Mouse (Mus musculus): ENCODE data around the gene Gm5141. TPM values are rescaled to one million over a fixed set of nuclear protein-coding genes. Genes with fewer than 3 reads are reported as not detected.
"Not testable (repeated sequence)": the region's sequence is repeated elsewhere in the genome, so short reads cannot be mapped to it uniquely, and the experiment has no call there.

Gm5141 gene
- polyA plus RNA-seq (2017; shearing (Covaris generic)) = 1 to 10 TPM; 4.1 to 7.4 TPM

GRCm38 (mm10) chr13:62785199-62786134, at the start of gene Gm5141:
Gene Gm5141 (minus strand): TSS chr13:62785808.
- peak; percentile 100 for ATAC-seq

- no peak for ATAC-seq
Observed at GRCm38 (mm10) chr13:62833341-62833740, 47.7 kb upstream of the Gm5141 start.

- no peak for ATAC-seq
Observed at GRCm38 (mm10) chr13:62832239-62832638, 46.6 kb upstream of the Gm5141 start.

- ATAC-seq = not testable (repeated sequence)
Observed at GRCm38 (mm10) chr13:62815705-62816104, 30.1 kb upstream of the Gm5141 start.

- no peak for ATAC-seq
Observed at GRCm38 (mm10) chr13:62812713-62813112, 27.1 kb upstream of the Gm5141 start.

- ATAC-seq = not testable (repeated sequence)
Observed at GRCm38 (mm10) chr13:62807981-62808380, 22.4 kb upstream of the Gm5141 start.

- ATAC-seq = not testable (repeated sequence)
Observed at GRCm38 (mm10) chr13:62786135-62786493, 506 bp upstream of the Gm5141 start.

GRCm38 (mm10) chr13:62763806-62764205, 21.8 kb downstream of the Gm5141 start:
- ATAC-seq = peak; percentile 33

GRCm38 (mm10) chr13:62760432-62761415, 24.9 kb downstream of the Gm5141 start, which contains the start of gene Platr25:
Gene Platr25 (minus strand): TSS chr13:62760709.
- ATAC-seq = peak; percentile 99

- no peak for ATAC-seq
Observed at GRCm38 (mm10) chr13:62733322-62733721, 52.3 kb downstream of the Gm5141 start.

Other genes with a start within 250 kb of the Gm5141 start
- gene Zfp935, start 227.3 kb downstream of the Gm5141 start, polyA plus RNA-seq (2017; shearing (Covaris generic)) = not detected
- 10 to 100 TPM; 10.4 to 11.3 TPM for gene Zfp934, start 214.6 kb downstream of the Gm5141 start, polyA plus RNA-seq (2017; shearing (Covaris generic))
- 1 to 10 TPM; 2.3 to 3.3 TPM for gene 6720489N17Rik, start 161.6 kb downstream of the Gm5141 start, polyA plus RNA-seq (2017; shearing (Covaris generic))
- 10 to 100 TPM in 1 of 2 experiments, 1 to 10 TPM in 1; 9.4 to 12.7 TPM for gene Platr25, start 25.1 kb downstream of the Gm5141 start, polyA plus RNA-seq (2017; shearing (Covaris generic))
- not detected for gene Fbp2, start 72.6 kb upstream of the Gm5141 start, polyA plus RNA-seq (2017; shearing (Covaris generic))
- not detected for gene Fbp1, start 102.5 kb upstream of the Gm5141 start, polyA plus RNA-seq (2017; shearing (Covaris generic))
- 100 to 1,000 TPM; 224 to 233 TPM for gene 2010111I01Rik, start 179.1 kb upstream of the Gm5141 start, polyA plus RNA-seq (2017; shearing (Covaris generic))

Measured in CD4-positive, CD25-positive, alpha-beta regulatory T cell, adult 4 months (primary cell).